Mouse (Mus musculus) intestine, embryonic 15.5 days (tissue): ENCODE measurements around the gene Def6. TPM values are rescaled to one million over a fixed set of nuclear protein-coding genes. Genes with fewer than 3 reads are reported as not detected.

Experiments
- ATAC-seq: fragments of 200-750 bp; cut with Nextera tagmentation; 2 replicates; pipeline ENCODE4 v1.8.0; 2017; ENCODE audit warnings: moderate TSS enrichment, moderate library complexity
- H3K27ac ChIP-seq: fragments of 300-500 bp; sonication (generic); 2 replicates; pipeline ENCODE4 v1.5.1; 2015; ENCODE audit warnings: mild to moderate bottlenecking, inconsistent platforms
- H3K27me3 ChIP-seq: fragments of 300-500 bp; sonication (generic); replicated peaks from 2 replicates; pipeline ENCODE4 v1.6.1; 2015; ENCODE audit warnings: inconsistent platforms
- H3K36me3 ChIP-seq: fragments of 300-500 bp; sonication (generic); 2 replicates; pipeline ENCODE4 v1.6.1; 2015; ENCODE audit warnings: inconsistent platforms
- H3K4me1 ChIP-seq: fragments of 300-500 bp; sonication (generic); replicated peaks from 2 replicates; pipeline ENCODE4 v1.6.1; 2015; ENCODE audit warnings: inconsistent platforms
- H3K4me2 ChIP-seq: fragments of 300-500 bp; sonication (generic); replicated peaks from 2 replicates; pipeline ENCODE4 v1.6.1; 2015; ENCODE audit warnings: mild to moderate bottlenecking, inconsistent platforms
- H3K4me3 ChIP-seq: fragments of 300-500 bp; sonication (generic); replicated peaks from 2 replicates; pipeline ENCODE4 v1.5.1; 2015; ENCODE audit warnings: inconsistent platforms
- H3K9ac ChIP-seq: fragments of 300-500 bp; sonication (generic); 2 replicates; pipeline ENCODE4 v1.6.1; 2015; ENCODE audit warnings: inconsistent platforms
- H3K9me3 ChIP-seq: fragments of 300-500 bp; sonication (generic); 2 replicates; pipeline ENCODE4 v1.6.1; 2016; ENCODE audit warnings: inconsistent platforms
- WGBS: fragments of 180-500 bp; shearing (Covaris S2); methylation state at CpG from one replicate; pipeline ENCODE4 v1.1.7; 2015; 5-methylcytosine and 5-hydroxymethylcytosine counted together
- polyA plus RNA-seq: library from polyadenylated mRNA; unstranded; fragments of >200 nt; fragmentation: Nextera tagmentation; extraction: Ambion mirVana; gene quantifications from 2 replicates; pipeline ENCODE4 v1.2.1, GENCODE M21; 2015

Gene Def6
- polyA plus RNA-seq, 1 experiment from 2014 or later: 4.3 TPM

GRCm38 (mm10) chr17:28232475-28233060 is 25.0 kb downstream of the Def6 start, which contains the start of gene Ppard:
Ppard (plus strand) TSS chr17:28232700.
- Histone ChIP-seq H3K27ac (peak within 1 kb of the TSS; percentile 80), H3K4me2 (peak within 1 kb of the TSS; percentile 81), H3K9me3 (no peaks in the 10 kb centered on the region), H3K4me1 (peaks cover 9% of the 10 kb centered on the region; the same call in 1 of the 2 replicates), H3K36me3 (0 out of 2 replicates have a peak, but pooled peaks cover 2% of the 10 kb centered on the region), H3K27me3 (no peaks in the 10 kb centered on the region), H3K9ac (peak within 1 kb of the TSS; percentile 92), H3K4me3 (peak within 1 kb of the TSS; percentile 92)
- under 1% methylated on average over 57 of the region's 57 CpGs for WGBS
- ATAC-seq: peak; percentile 97

GRCm38 (mm10) chr17:28233091-28233731 is 25.6 kb downstream of the Def6 start:
- 5% methylated on average over 17 of the region's 17 CpGs for WGBS

GRCm38 (mm10) chr17:28234641-28235040 is 27.1 kb downstream of the Def6 start:
- Histone ChIP-seq H3K27me3 (no peaks in the 10 kb centered on the region), H3K36me3 (0 out of 2 replicates have a peak, but pooled peaks cover 3% of the 10 kb centered on the region), H3K9me3 (no peaks in the 10 kb centered on the region), H3K4me1 (peaks cover 9% of the 10 kb centered on the region; the same call in 1 of the 2 replicates), H3K4me3 (no peak overlapping the region), H3K27ac (no peak overlapping the region), H3K9ac (0 out of 2 replicates have a peak overlapping the region, but pooled peaks have one; percentile 5), H3K4me2 (no peak overlapping the region)
- ATAC-seq: no peak
- 86% methylated on average over 5 of the region's 5 CpGs for WGBS

More at GRCm38 (mm10) chr17:28233091-28233731, 25.6 kb downstream of the Def6 start:
- Histone ChIP-seq H3K9ac (peak overlapping the region; percentile 92), H3K9me3 (no peaks in the 10 kb centered on the region), H3K36me3 (0 out of 2 replicates have a peak, but pooled peaks cover 3% of the 10 kb centered on the region), H3K27me3 (no peaks in the 10 kb centered on the region), H3K27ac (peak overlapping the region; percentile 80), H3K4me3 (peak overlapping the region; percentile 92), H3K4me2 (peak overlapping the region; percentile 81), H3K4me1 (peaks cover 9% of the 10 kb centered on the region; the same call in 1 of the 2 replicates)
- ATAC-seq: no peak

- Histone ChIP-seq H3K4me2 (no peak overlapping the region), H3K4me1 (peaks cover 9% of the 10 kb centered on the region; the same call in 1 of the 2 replicates), H3K4me3 (no peak overlapping the region), H3K9ac (no peak overlapping the region), H3K9me3 (no peaks in the 10 kb centered on the region), H3K27ac (no peak overlapping the region), H3K36me3 (0 out of 2 replicates have a peak, but pooled peaks cover 5% of the 10 kb centered on the region), H3K27me3 (no peaks in the 10 kb centered on the region)
- ATAC-seq: no peak
- WGBS: 85% methylated on average over 7 of the region's 7 CpGs
These were observed 28.5 kb downstream of the Def6 start for GRCm38 (mm10) chr17:28235982-28236635.

- ATAC-seq: no peak
- Histone ChIP-seq H3K36me3 (0 out of 2 replicates have a peak, but pooled peaks cover 5% of the 10 kb centered on the region), H3K9ac (no peak overlapping the region), H3K4me3 (no peak overlapping the region), H3K27me3 (no peaks in the 10 kb centered on the region), H3K27ac (no peak overlapping the region), H3K4me2 (no peak overlapping the region), H3K9me3 (no peaks in the 10 kb centered on the region), H3K4me1 (peaks cover 9% of the 10 kb centered on the region; the same call in 1 of the 2 replicates)
- 80% methylated on average over 4 of the region's 4 CpGs for WGBS
These were observed 29.0 kb downstream of the Def6 start for GRCm38 (mm10) chr17:28236636-28237015.

GRCm38 (mm10) chr17:28237362-28237761 is 29.8 kb downstream of the Def6 start:
- no peak overlapping the region for H3K9ac ChIP-seq

GRCm38 (mm10) chr17:28237874-28238273 is 30.3 kb downstream of the Def6 start:
- H3K36me3 ChIP-seq: 0 out of 2 replicates have a peak, but pooled peaks cover 5% of the 10 kb centered on the region
- H3K4me2 ChIP-seq: no peak overlapping the region
- 84% methylated on average over 6 of the region's 6 CpGs for WGBS
- no peak overlapping the region for H3K27ac ChIP-seq
- no peak overlapping the region for H3K4me3 ChIP-seq
- no peaks in the 10 kb centered on the region for H3K27me3 ChIP-seq
- no peak for ATAC-seq
- H3K9ac ChIP-seq: no peak overlapping the region
- H3K4me1 ChIP-seq: peaks cover 9% of the 10 kb centered on the region; the same call in 1 of the 2 replicates
- no peaks in the 10 kb centered on the region for H3K9me3 ChIP-seq

More at GRCm38 (mm10) chr17:28237362-28237761, 29.8 kb downstream of the Def6 start:
- no peak overlapping the region for H3K4me2 ChIP-seq
- H3K9me3 ChIP-seq: no peaks in the 10 kb centered on the region
- WGBS: 79% methylated on average over 5 of the region's 5 CpGs
- H3K4me1 ChIP-seq: peaks cover 9% of the 10 kb centered on the region; the same call in 1 of the 2 replicates
- H3K27ac ChIP-seq: no peak overlapping the region
- ATAC-seq: no peak
- no peak overlapping the region for H3K4me3 ChIP-seq
- no peaks in the 10 kb centered on the region for H3K27me3 ChIP-seq
- H3K36me3 ChIP-seq: 0 out of 2 replicates have a peak, but pooled peaks cover 5% of the 10 kb centered on the region

- peaks cover 10% of the 10 kb centered on the region for H3K4me1 ChIP-seq
- H3K27ac ChIP-seq: no peak overlapping the region
- H3K9me3 ChIP-seq: no peaks in the 10 kb centered on the region
- 0 out of 2 replicates have a peak, but pooled peaks cover 5% of the 10 kb centered on the region for H3K36me3 ChIP-seq
- ATAC-seq: no peak
- H3K27me3 ChIP-seq: no peaks in the 10 kb centered on the region
- H3K4me2 ChIP-seq: no peak overlapping the region
- no peak overlapping the region for H3K4me3 ChIP-seq
- WGBS: 91% methylated on average over 5 of the region's 5 CpGs
- H3K9ac ChIP-seq: no peak overlapping the region
These were observed 33.3 kb downstream of the Def6 start for GRCm38 (mm10) chr17:28240846-28241245.

GRCm38 (mm10) chr17:28242296-28242695 is 34.7 kb downstream of the Def6 start:
- Histone ChIP-seq H3K27me3 (no peaks in the 10 kb centered on the region), H3K9me3 (no peaks in the 10 kb centered on the region), H3K36me3 (0 out of 2 replicates have a peak, but pooled peaks cover 5% of the 10 kb centered on the region), H3K4me2 (no peak overlapping the region), H3K9ac (no peak overlapping the region), H3K4me1 (peaks cover 10% of the 10 kb centered on the region), H3K27ac (no peak overlapping the region), H3K4me3 (no peak overlapping the region)
- no peak for ATAC-seq
- WGBS: 80% methylated on average over 6 of the region's 6 CpGs

- H3K4me1 ChIP-seq: peaks cover 10% of the 10 kb centered on the region
- H3K4me3 ChIP-seq: no peak overlapping the region
- WGBS: 85% methylated on average over 6 of the region's 6 CpGs
- H3K27ac ChIP-seq: no peak overlapping the region
- H3K9ac ChIP-seq: no peak overlapping the region
- no peaks in the 10 kb centered on the region for H3K9me3 ChIP-seq
- H3K36me3 ChIP-seq: 0 out of 2 replicates have a peak, but pooled peaks cover 3% of the 10 kb centered on the region
- ATAC-seq: no peak
- H3K27me3 ChIP-seq: no peaks in the 10 kb centered on the region
- no peak overlapping the region for H3K4me2 ChIP-seq
These were observed 36.6 kb downstream of the Def6 start for GRCm38 (mm10) chr17:28244214-28244613.

GRCm38 (mm10) chr17:28244714-28245113 is 37.1 kb downstream of the Def6 start:
- H3K4me1 ChIP-seq: peaks cover 10% of the 10 kb centered on the region
- H3K36me3 ChIP-seq: 0 out of 2 replicates have a peak, but pooled peaks cover 3% of the 10 kb centered on the region
- no peak overlapping the region for H3K27ac ChIP-seq
- no peaks in the 10 kb centered on the region for H3K27me3 ChIP-seq
- no peak overlapping the region for H3K9ac ChIP-seq
- no peaks in the 10 kb centered on the region for H3K9me3 ChIP-seq
- WGBS: 35% methylated on average over 6 of the region's 6 CpGs
- no peak overlapping the region for H3K4me2 ChIP-seq
- ATAC-seq: peak; percentile 66
- no peak overlapping the region for H3K4me3 ChIP-seq

- H3K27me3 ChIP-seq: no peaks in the 10 kb centered on the region
- H3K27ac ChIP-seq: no peak overlapping the region
- no peak overlapping the region for H3K9ac ChIP-seq
- no peak for ATAC-seq
- H3K4me3 ChIP-seq: no peak overlapping the region
- no peak overlapping the region for H3K4me2 ChIP-seq
- H3K9me3 ChIP-seq: no peaks in the 10 kb centered on the region
- H3K4me1 ChIP-seq: peaks cover 14% of the 10 kb centered on the region
- 71% methylated on average over 11 of the region's 11 CpGs for WGBS
- no peaks in the 10 kb centered on the region for H3K36me3 ChIP-seq
These were observed 39.1 kb downstream of the Def6 start for GRCm38 (mm10) chr17:28246640-28247039.
